Comparison of ENCODE assay signal across 13 mouse cellular contexts in genomic region chr15:85665181-85665821, GRCm38 (mm10).
A peak's percentile ranks its signal among the peaks of the same experiment; 100 is the strongest.
DNase-seq lines count a peak whose midpoint lies in the region; ATAC-seq and TF ChIP-seq lines count a peak whose summit lies in the region.
"Had no signal": no experiment of that assay in that cellular context is flagged by ENCODE, and none has a peak within 500 bp of the region (broad histone marks: within the 10 kb centered on the region; RNA-seq: fewer than 3 reads in every experiment).

No protein-coding gene starts in this region.

- H3K4me3 ChIP-seq in hindbrain, embryonic 13.5 days = no peak overlapping the region
- no peak overlapping the region for H3K4me3 ChIP-seq in hindbrain, embryonic 14.5 days (replicated peaks; ENCODE audit: low read length)
- no peak overlapping the region for H3K4me3 ChIP-seq in spleen, adult 2 months (ENCODE audit: extremely low read depth, insufficient read depth, insufficient read length)
- H3K4me3 ChIP-seq: erythroblast, embryonic 14.5 days had no signal

- no peak overlapping the region for H3K9ac ChIP-seq in hindbrain, embryonic 13.5 days
- H3K9ac ChIP-seq in hindbrain, embryonic 14.5 days = no peak overlapping the region

- H3K27ac ChIP-seq in hindbrain, embryonic 13.5 days = no peak overlapping the region; the same call in 1 of the 2 replicates
- no peak overlapping the region for H3K27ac ChIP-seq in hindbrain, embryonic 14.5 days
- peak overlapping the region; percentile 47; the same call in 1 of the 2 replicates for H3K27ac ChIP-seq in spleen, adult 2 months (ENCODE audit: insufficient read depth, low read length)

- H3K36me3 ChIP-seq in hindbrain, embryonic 13.5 days = no peaks in the 10 kb centered on the region
- H3K36me3 ChIP-seq in hindbrain, embryonic 14.5 days (replicated peaks; ENCODE audit: control insufficient read depth, insufficient read depth) = no peaks in the 10 kb centered on the region
- H3K36me3 ChIP-seq in spleen, adult 2 months (ENCODE audit: control insufficient read depth, insufficient read depth, low read length) = peaks cover 6% of the 10 kb centered on the region; the same call in 1 of the 2 replicates

- no peaks in the 10 kb centered on the region for H3K9me3 ChIP-seq in hindbrain, embryonic 13.5 days
- no peaks in the 10 kb centered on the region for H3K9me3 ChIP-seq in hindbrain, embryonic 14.5 days (ENCODE audit: control insufficient read depth, low read length)

- no peak for TF ChIP-seq CTCF in spleen, adult 2 months (IDR thresholded peaks at IDR 0.05; ENCODE audit: extremely low read depth, insufficient read depth, insufficient read length, insufficient replicate concordance)

- H3K4me1 ChIP-seq in hindbrain, embryonic 13.5 days (replicated peaks) = peaks cover 38% of the 10 kb centered on the region
- H3K4me1 ChIP-seq in hindbrain, embryonic 14.5 days (replicated peaks; ENCODE audit: control insufficient read depth, insufficient read depth, low read length) = peaks cover 19% of the 10 kb centered on the region
- peaks cover 8% of the 10 kb centered on the region for H3K4me1 ChIP-seq in spleen, adult 2 months (ENCODE audit: control insufficient read depth, insufficient read depth, insufficient read length)

- 0 out of 2 replicates have a peak overlapping the region, but pooled peaks have one; percentile 11 for H3K4me2 ChIP-seq in hindbrain, embryonic 13.5 days
- no peak overlapping the region for H3K4me2 ChIP-seq in hindbrain, embryonic 14.5 days (replicated peaks)

- peaks cover 81% of the 10 kb centered on the region for H3K27me3 ChIP-seq in hindbrain, embryonic 13.5 days
- peaks cover 72% of the 10 kb centered on the region for H3K27me3 ChIP-seq in hindbrain, embryonic 14.5 days (ENCODE audit: control insufficient read depth, insufficient read depth, low read length)
- H3K27me3 ChIP-seq in spleen, adult 2 months (ENCODE audit: control insufficient read depth, insufficient read depth, low read length) = peaks cover 5% of the 10 kb centered on the region

- no peak for ATAC-seq in hindbrain, embryonic 13.5 days (ENCODE audit: low FRiP score)
- ATAC-seq in hindbrain, embryonic 14.5 days (ENCODE audit: low FRiP score) = no peak
- ATAC-seq: intestine, postnatal 0 days; midbrain, embryonic 16.5 days had no signal

- no peak for TF ChIP-seq POLR2A in spleen, adult 2 months (IDR thresholded peaks at IDR 0.05; ENCODE audit: low read depth, low read length)

- peak; percentile 44 to 88 for DNase-seq in adrenal gland, adult (ENCODE audit: inconsistent age in 2 of 2, low spot score in 1 of 2)
- no peak for DNase-seq in adrenal gland, postnatal 25 days
- no peak for DNase-seq in hindbrain, embryonic 14.5 days (ENCODE audit: low spot score)
- no peak for DNase-seq in spleen, adult 2 months (ENCODE audit: low read depth in 1 of 2, low spot score in 2 of 2)
- DNase-seq in spleen, adult 12 weeks (ENCODE audit: low spot score) = no peak
- DNase-seq in right cerebral cortex, postnatal 36 days (ENCODE audit: low spot score in 2 of 2) = no peak
- no peak for DNase-seq in urinary bladder, adult 2 months (ENCODE audit: low spot score)
- DNase-seq: gastrocnemius, postnatal 14 days; lung, postnatal 10 days had no signal

- 77% methylated on average over 12 of the region's 12 CpGs for WGBS in hindbrain, embryonic 13.5 days
- 80% methylated on average over 12 of the region's 12 CpGs for WGBS in hindbrain, embryonic 14.5 days
- 81% methylated on average over 12 of the region's 12 CpGs for WGBS in spleen, adult 2 months

Comparison
In these comparisons a context has a peak if more than half of its experiments do, and no peak if none do; other contexts are left out.
1. DNase-seq: peak in adrenal gland, adult (2 of 2); none in adrenal gland, postnatal 25 days (single experiment), hindbrain, embryonic 14.5 days (single experiment), spleen, adult 2 months (0 of 2), spleen, adult 12 weeks (single experiment), right cerebral cortex, postnatal 36 days (0 of 2) and urinary bladder, adult 2 months (single experiment).